8 mouse cellular contexts compared by ENCODE assay signal in genomic region chr16:50374611-50375010, GRCm38 (mm10). TPM values are rescaled to one million over a fixed set of nuclear protein-coding genes. Genes with fewer than 3 reads are reported as not detected.
DNase-seq lines count a peak whose midpoint lies in the region; ATAC-seq and TF ChIP-seq lines count a peak whose summit lies in the region.
"Had no signal": no experiment of that assay in that cellular context is flagged by ENCODE, and none has a peak within 500 bp of the region (broad histone marks: within the 10 kb centered on the region; RNA-seq: fewer than 3 reads in every experiment).

No protein-coding gene starts in this region.

- H3K27me3 ChIP-seq in Patski = no peaks in the 10 kb centered on the region
- H3K27me3 ChIP-seq: limb, embryonic 12.5 days had no signal

- POLR2A ChIA-PET in Patski (lab: Charles Lee) = no interaction called here

- DNase-seq in kidney, adult 9 months = peak; percentile 57
- DNase-seq in kidney, adult 11 months = no peak
- DNase-seq in CD8-positive naive resting alpha-beta T cell, adult 2 months (ENCODE audit: low read depth in 2 of 2, low spot score in 2 of 2) = peak; percentile 43 to 65
- DNase-seq in Patski (ENCODE audit: low read depth, low spot score) = peak; percentile 12
- peak; percentile 59 for DNase-seq in heart, postnatal 4 days
- peak; percentile 56 for DNase-seq in retina, embryonic 14.5 days (ENCODE audit: low spot score)
- no peak for DNase-seq in frontal cortex, postnatal 14 days (ENCODE audit: low spot score in 2 of 2)

- in situ Hi-C loops in Patski (cut with MboI; ENCODE audit: low pct_unique_long_range_greater_than_20kb) = loop anchor here (10.0 kb wide), 1 partner anchor 360 kb away; no protein-coding TSS in a partner anchor

- TF ChIP-seq CTCF in Patski (IDR thresholded peaks at IDR 0.05) = peak; percentile 77

- CTCF ChIA-PET in Patski (lab: Charles Lee) = interaction anchor here (1.0 to 2.0 kb wide), 3 partner anchors 9 to 381 kb away, joined by 3 to 7 read pairs (median 4); no protein-coding TSS in a partner anchor

- peak; percentile 51 for ATAC-seq in Patski

RNA-seq across cellular contexts. Expression of gene Bbx, which starts 57.6 kb away (rescaled TPM):
- polyA plus RNA-seq in Patski (2021) = 29.4 TPM
- total RNA-seq in heart, postnatal 4 days (2021) = 10 to 100 TPM; 20.0 to 20.6 TPM

Comparison
In these comparisons a context has a peak if more than half of its experiments do, and no peak if none do; other contexts are left out.
1. DNase-seq: peak in kidney, adult 9 months (single experiment), CD8-positive naive resting alpha-beta T cell, adult 2 months (2 of 2), Patski (single experiment), heart, postnatal 4 days (single experiment) and retina, embryonic 14.5 days (single experiment); none in kidney, adult 11 months (single experiment) and frontal cortex, postnatal 14 days (0 of 2).